Mouse (Mus musculus): ENCODE results near the gene Nrgn.

DNA sequence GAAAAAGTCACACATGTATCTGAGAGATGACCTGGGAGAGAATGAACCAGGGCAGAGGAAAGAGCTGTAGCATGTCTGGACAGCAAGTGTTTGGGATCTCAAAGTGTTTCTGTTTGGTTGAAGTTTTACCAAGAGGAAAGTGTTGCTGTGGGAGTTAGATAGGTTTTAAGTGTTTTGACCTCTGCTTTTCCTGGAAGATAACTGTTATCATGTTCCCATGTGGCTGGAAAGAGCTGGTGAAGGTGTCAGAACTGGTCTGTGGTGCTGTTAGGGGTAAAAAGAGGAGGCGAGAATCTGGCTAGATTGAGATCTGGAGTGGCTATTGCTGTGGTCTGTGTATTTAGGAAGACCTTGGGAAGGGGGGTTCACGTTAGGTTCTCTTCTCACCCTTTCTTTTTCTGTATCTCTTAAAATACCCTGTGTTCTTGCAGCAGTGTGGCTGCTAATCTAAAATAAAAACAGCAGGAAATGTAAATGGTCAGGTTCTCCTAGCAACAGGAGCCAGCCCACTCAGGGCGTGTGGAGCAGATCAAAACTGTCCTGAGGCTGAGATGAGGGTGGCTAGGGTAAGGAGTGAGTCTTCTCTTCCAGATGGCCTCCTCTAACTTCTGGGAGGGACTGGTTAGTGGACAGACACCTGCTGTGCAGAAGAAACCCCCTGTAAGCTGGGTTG is 19.6 kb upstream of the Nrgn start:
- TF ChIP-seq CTCF (IDR thresholded peaks at IDR 0.05): no peak
- TF ChIP-seq EP300 (IDR thresholded peaks at IDR 0.05): no peak
